Mouse (Mus musculus) testis, adult 2 months (tissue): ENCODE measurements at regions not wholly inside any gene's neighbourhood (a gene's known extent, or its start where the extent isn't known, plus 50 kb on each side); places are given as distances from the start of the nearest gene placed in this dataset.

ENCODE experiments used
- CTCF ChIP-seq: fragments of 200-500 bp; IDR thresholded peaks from 2 replicates; pipeline ENCODE4 v1.5.1; 2012; ENCODE audit warnings: low read depth, mild to moderate bottlenecking, inconsistent platforms, low read length, moderate library complexity; ENCODE audit not compliant: control insufficient read depth, insufficient read depth, insufficient replicate concordance
- POLR2A ChIP-seq: fragments of 200-500 bp; IDR thresholded peaks from 2 replicates; pipeline ENCODE4 v1.6.1; 2012; ENCODE audit warnings: low read depth, mild to moderate bottlenecking, inconsistent platforms, low read length, moderate library complexity; ENCODE audit not compliant: control insufficient read depth

DNA sequence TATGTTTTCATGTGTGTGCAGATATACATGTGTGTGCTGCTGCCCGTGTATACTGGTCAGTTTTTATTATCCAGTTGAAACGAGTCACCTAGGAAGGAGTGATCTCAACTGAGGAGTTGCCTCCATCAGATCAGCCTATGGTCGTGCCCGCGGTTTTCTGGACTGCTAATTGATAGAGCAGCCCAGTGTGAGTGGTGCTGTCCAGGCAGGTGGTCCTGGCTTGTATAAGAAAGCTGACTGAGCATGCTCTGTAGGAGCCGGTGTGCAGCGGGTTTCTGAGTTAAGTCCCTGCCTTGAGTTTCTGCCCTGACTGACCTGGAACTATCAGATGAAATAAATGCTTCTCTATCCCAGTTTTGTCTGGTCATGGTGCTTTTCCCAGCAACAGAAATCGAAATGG is 56.9 kb upstream of the Tox2 start:
- TF ChIP-seq CTCF (no peak), POLR2A (no peak)
